Mouse (Mus musculus) lung, embryonic 14.5 days (tissue): ENCODE measurements around the gene Golm1. TPM values are rescaled to one million over a fixed set of nuclear protein-coding genes. Genes with fewer than 3 reads are reported as not detected.

Source experiments
- ATAC-seq: fragments of 200-750 bp; cut with Nextera tagmentation; 2 replicates; pipeline ENCODE4 v1.8.0; 2017; ENCODE audit warnings: mild to moderate bottlenecking, moderate TSS enrichment, moderate library complexity; ENCODE audit not compliant: insufficient read depth
- DNase-seq: peaks from one replicate; pipeline ENCODE4 v3.0.0-alpha.2; 2015
- H3K27ac ChIP-seq: fragments of 300-500 bp; sonication (generic); 2 replicates; pipeline ENCODE4 v1.5.1; 2014; ENCODE audit warnings: low read depth, mild to moderate bottlenecking, moderate library complexity
- H3K27me3 ChIP-seq: fragments of 300-500 bp; sonication (generic); 2 replicates; pipeline ENCODE4 v1.6.1; 2014; ENCODE audit warnings: low read length, control low read depth; ENCODE audit not compliant: insufficient read depth
- H3K36me3 ChIP-seq: fragments of 300-500 bp; sonication (generic); 2 replicates; pipeline ENCODE4 v1.6.1; 2014; ENCODE audit warnings: control low read depth; ENCODE audit not compliant: insufficient read depth
- H3K4me1 ChIP-seq: fragments of 300-500 bp; sonication (generic); 2 replicates; pipeline ENCODE4 v1.6.1; 2014; ENCODE audit warnings: antibody characterized with exemption, control low read depth; ENCODE audit not compliant: insufficient read depth
- H3K4me2 ChIP-seq: fragments of 300-500 bp; sonication (generic); 2 replicates; pipeline ENCODE4 v1.6.1; 2014; ENCODE audit warnings: mild to moderate bottlenecking
- H3K4me3 ChIP-seq: fragments of 300-500 bp; sonication (generic); 2 replicates; pipeline ENCODE4 v1.5.1; 2014; ENCODE audit warnings: low read depth, low read length
- H3K9ac ChIP-seq: fragments of 300-500 bp; sonication (generic); 2 replicates; pipeline ENCODE4 v1.6.1; 2014
- H3K9me3 ChIP-seq: fragments of 300-500 bp; sonication (generic); 2 replicates; pipeline ENCODE4 v1.6.1; 2016; ENCODE audit warnings: low read depth, low read length, control low read depth
- CTCF ChIP-seq: IDR thresholded peaks from 2 replicates; pipeline ENCODE4 v1.5.1; 2016; ENCODE audit warnings: antibody characterized with exemption, low read depth
- WGBS: fragments of 180-500 bp; shearing (Covaris S2); extraction: QIAGEN DNeasy Blood & Tissue Kit; methylation state at CpG from one replicate; pipeline ENCODE4 v1.1.7; 2014; 5-methylcytosine and 5-hydroxymethylcytosine counted together
- polyA plus RNA-seq: library from polyadenylated mRNA; unstranded; fragments of >200 nt; fragmentation: Nextera tagmentation; extraction: Ambion mirVana; gene quantifications from 2 replicates; pipeline ENCODE4 v1.2.1, GENCODE M21; 2014

Gene Golm1
- polyA plus RNA-seq, 1 experiment from 2014 or later, result 39.2 TPM

- WGBS, result 68% methylated on average over 12 of the region's 12 CpGs
- no peak for DNase-seq
- no peak overlapping the region; the same call in 1 of the 2 replicates for H3K4me2 ChIP-seq
These were observed 962 bp upstream of the Golm1 start for GRCm38 (mm10) chr13:59676316-59677229.

GRCm38 (mm10) chr13:59674761-59675150 is 855 bp downstream of the Golm1 start:
- Histone ChIP-seq H3K27me3 (no peaks in the 10 kb centered on the region), H3K36me3 (no peaks in the 10 kb centered on the region), H3K4me2 (peak overlapping the region; percentile 83), H3K4me3 (peak overlapping the region; percentile 75), H3K9ac (peak overlapping the region; percentile 71), H3K4me1 (no peaks in the 10 kb centered on the region), H3K27ac (peak overlapping the region; percentile 67; the same call in 1 of the 2 replicates), H3K9me3 (no peaks in the 10 kb centered on the region)
- 2% methylated on average over 13 of the region's 13 CpGs for WGBS
- DNase-seq (peak; percentile 62), ATAC-seq (peak; percentile 34; the same call in 1 of the 2 replicates)
- TF ChIP-seq CTCF, result no peak

More at GRCm38 (mm10) chr13:59676316-59677229, 962 bp upstream of the Golm1 start:
- 0 out of 2 replicates have a peak overlapping the region, but pooled peaks have one; percentile 75 for H3K4me3 ChIP-seq
- ATAC-seq, result no peak
- no peaks in the 10 kb centered on the region for H3K9me3 ChIP-seq
- H3K9ac ChIP-seq, result no peak overlapping the region
- no peak for TF ChIP-seq CTCF
- no peaks in the 10 kb centered on the region for H3K4me1 ChIP-seq
- no peaks in the 10 kb centered on the region for H3K36me3 ChIP-seq
- no peak overlapping the region for H3K27ac ChIP-seq
- no peaks in the 10 kb centered on the region for H3K27me3 ChIP-seq

- no peaks in the 10 kb centered on the region for H3K27me3 ChIP-seq
- 10% methylated on average over 3 of the region's 3 CpGs for WGBS
- no peak for TF ChIP-seq CTCF
- no peaks in the 10 kb centered on the region for H3K9me3 ChIP-seq
- no peak for ATAC-seq
- no peaks in the 10 kb centered on the region for H3K4me1 ChIP-seq
- peak overlapping the region; percentile 83 for H3K4me2 ChIP-seq
- H3K9ac ChIP-seq, result peak overlapping the region; percentile 30; the same call in 1 of the 2 replicates
- peak overlapping the region; percentile 75 for H3K4me3 ChIP-seq
- H3K27ac ChIP-seq, result no peak overlapping the region
- H3K36me3 ChIP-seq, result no peaks in the 10 kb centered on the region
- peak; percentile 36 for DNase-seq
These were observed 1.4 kb downstream of the Golm1 start for GRCm38 (mm10) chr13:59674215-59674614.

GRCm38 (mm10) chr13:59673597-59673996 is 2.0 kb downstream of the Golm1 start:
- no peaks in the 10 kb centered on the region for H3K36me3 ChIP-seq
- no peaks in the 10 kb centered on the region for H3K4me1 ChIP-seq
- H3K9me3 ChIP-seq, result no peaks in the 10 kb centered on the region
- H3K27me3 ChIP-seq, result no peaks in the 10 kb centered on the region
- DNase-seq, result no peak
- no peak overlapping the region for H3K27ac ChIP-seq
- WGBS, result 66% methylated on average over 7 of the region's 7 CpGs
- H3K4me2 ChIP-seq, result peak overlapping the region; percentile 83; the same call in 1 of the 2 replicates
- no peak for ATAC-seq
- no peak overlapping the region for H3K9ac ChIP-seq
- H3K4me3 ChIP-seq, result no peak overlapping the region
- TF ChIP-seq CTCF, result no peak

GRCm38 (mm10) chr13:59672248-59672647 is 3.4 kb downstream of the Golm1 start:
- no peak for TF ChIP-seq CTCF
- WGBS, result 67% methylated on average over 6 of the region's 6 CpGs
- no peak for DNase-seq
- no peak overlapping the region for H3K4me3 ChIP-seq
- H3K36me3 ChIP-seq, result no peaks in the 10 kb centered on the region
- H3K9ac ChIP-seq, result no peak overlapping the region
- no peaks in the 10 kb centered on the region for H3K27me3 ChIP-seq
- H3K9me3 ChIP-seq, result no peaks in the 10 kb centered on the region
- no peak for ATAC-seq
- H3K27ac ChIP-seq, result no peak overlapping the region
- no peak overlapping the region for H3K4me2 ChIP-seq
- H3K4me1 ChIP-seq, result no peaks in the 10 kb centered on the region

- Histone ChIP-seq H3K4me2 (no peak overlapping the region), H3K9ac (no peak overlapping the region), H3K9me3 (no peaks in the 10 kb centered on the region), H3K4me1 (no peaks in the 10 kb centered on the region), H3K36me3 (0 out of 2 replicates have a peak, but pooled peaks cover 3% of the 10 kb centered on the region), H3K4me3 (no peak overlapping the region), H3K27ac (no peak overlapping the region), H3K27me3 (no peaks in the 10 kb centered on the region)
- no peak for TF ChIP-seq CTCF
- ATAC-seq (no peak), DNase-seq (no peak)
- 73% methylated on average over 2 of the region's 2 CpGs for WGBS
These were observed 4.1 kb downstream of the Golm1 start for GRCm38 (mm10) chr13:59671521-59671920.

- no peak for ATAC-seq
- 87% methylated on average over 10 of the region's 10 CpGs for WGBS
These were observed 5.7 kb downstream of the Golm1 start for GRCm38 (mm10) chr13:59669946-59670345.

More at GRCm38 (mm10) chr13:59669946-59670345, 5.7 kb downstream of the Golm1 start:
- Histone ChIP-seq H3K4me3 (no peak overlapping the region), H3K4me1 (no peaks in the 10 kb centered on the region), H3K9ac (no peak overlapping the region), H3K27me3 (no peaks in the 10 kb centered on the region), H3K27ac (no peak overlapping the region), H3K9me3 (no peaks in the 10 kb centered on the region), H3K4me2 (no peak overlapping the region), H3K36me3 (0 out of 2 replicates have a peak, but pooled peaks cover 3% of the 10 kb centered on the region)
- no peak for DNase-seq
- TF ChIP-seq CTCF, result no peak
